Mouse (Mus musculus) bone marrow, adult 2 months (tissue): ENCODE data around the gene Olfr1242.

ENCODE experiments used
- CTCF ChIP-seq: fragments of 200-500 bp; IDR thresholded peaks from 2 replicates; pipeline ENCODE4 v1.5.1; 2011; ENCODE audit warnings: low read length, control low read depth; ENCODE audit not compliant: control insufficient read depth, insufficient read depth
- POLR2A ChIP-seq: fragments of 200-500 bp; IDR thresholded peaks from 2 replicates; pipeline ENCODE4 v1.6.1; 2011; ENCODE audit warnings: low read depth, mild to moderate bottlenecking, control low read depth, low read length, borderline replicate concordance; ENCODE audit not compliant: control insufficient read depth

GRCm38 (mm10) chr2:89498235-89498634 lies at the start of gene Olfr1242:
- no peak for TF ChIP-seq POLR2A
- TF ChIP-seq CTCF, result no peak
